Comparison of ENCODE assay signal across 15 mouse cellular contexts in genomic region chr1:35562786-35563185, GRCm38 (mm10).
DNase-seq lines count a peak whose midpoint lies in the region; ATAC-seq and TF ChIP-seq lines count a peak whose summit lies in the region.
"Had no signal": no experiment of that assay in that cellular context is flagged by ENCODE, and none has a peak within 500 bp of the region (broad histone marks: within the 10 kb centered on the region; RNA-seq: fewer than 3 reads in every experiment).

No protein-coding gene starts in this region.

- intact Hi-C loops in heart, postnatal 25 days (cut with DNase I), result no loop called here
- intact Hi-C loops in left cerebral cortex, postnatal 14 days (cut with DNase I), result no loop called here

- DNase-seq in frontal cortex, adult 2 months (ENCODE audit: extremely low spot score in 1 of 2, low spot score in 1 of 2), result peak; percentile 7 to 14
- no peak for DNase-seq in frontal cortex, postnatal 14 days (ENCODE audit: low spot score in 2 of 2)
- peak; percentile 95 for DNase-seq in Patski (ENCODE audit: low read depth, low spot score)
- DNase-seq in kidney, adult 18-20 months, result peak; percentile 30
- DNase-seq in kidney, postnatal 25 days, result peak; percentile 26 to 49
- no peak for DNase-seq in MN1 (ENCODE audit: low spot score)
- no peak for DNase-seq in heart, postnatal 25 days (ENCODE audit: low spot score)
- DNase-seq in left cerebral cortex, postnatal 14 days (ENCODE audit: low spot score in 2 of 2), result no peak
- DNase-seq: lung, postnatal 10 days; retina, postnatal 1 day; spleen, adult 18-20 months had no signal

- CTCF ChIA-PET in Patski (lab: Charles Lee), result no interaction called here

- no peaks in the 10 kb centered on the region for H3K27me3 ChIP-seq in Patski
- H3K27me3 ChIP-seq: forebrain, embryonic 15.5 days; limb, embryonic 12.5 days; megakaryocyte, embryonic 14.5 days; stomach, embryonic 15.5 days had no signal

- peak; percentile 92 for ATAC-seq in Patski
- ATAC-seq: forebrain, embryonic 15.5 days had no signal

- in situ Hi-C loops in Patski (cut with MboI; ENCODE audit: low pct_unique_long_range_greater_than_20kb), result loop anchor here (5.0 to 25.0 kb wide), 2 partner anchors 90 to 500 kb away; partner anchors contain the start of gene Hs6st1

- POLR2A ChIA-PET in Patski (lab: Charles Lee), result no interaction called here

- TF ChIP-seq CTCF in Patski (IDR thresholded peaks at IDR 0.05), result no peak

Comparison
In these comparisons a context has a peak if more than half of its experiments do, and no peak if none do; other contexts are left out.
1. DNase-seq: peak in frontal cortex, adult 2 months (2 of 2), Patski (single experiment), kidney, adult 18-20 months (single experiment) and kidney, postnatal 25 days (2 of 2); none in frontal cortex, postnatal 14 days (0 of 2), MN1 (single experiment), heart, postnatal 25 days (single experiment) and left cerebral cortex, postnatal 14 days (0 of 2).